Mouse (Mus musculus): ENCODE results near the gene Rgcc.

DNA sequence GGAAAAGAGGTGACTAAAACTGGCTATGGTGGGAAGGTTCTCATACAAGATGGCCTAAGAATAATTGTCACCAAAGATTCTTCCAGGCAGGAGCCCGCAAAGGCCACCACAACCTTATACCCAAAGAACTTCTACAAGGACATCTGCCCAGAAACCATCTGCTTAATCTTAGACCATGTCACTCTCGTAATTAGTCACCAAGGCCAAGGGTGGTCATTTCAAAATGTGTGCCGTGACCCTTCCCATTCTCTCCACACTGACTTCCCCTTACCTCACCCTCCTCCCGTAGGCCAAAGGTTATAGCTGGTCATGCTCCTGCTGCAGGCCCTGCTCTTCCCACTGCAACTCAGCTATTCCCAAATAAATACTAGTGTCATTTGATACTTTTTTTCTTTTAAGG, 22.5 kb downstream of the Rgcc start:
- TF ChIP-seq ZNF384 (IDR thresholded peaks at IDR 0.05; ENCODE audit: low read depth, low read length) (no peak), HCFC1 (IDR thresholded peaks at IDR 0.05; ENCODE audit: borderline replicate concordance, insufficient read depth, low read length) (no peak)
